Mouse (Mus musculus) small intestine, adult 2 months (tissue): ENCODE data around the gene Ntsr2.

Source experiments
- CTCF ChIP-seq: fragments of 200-500 bp; IDR thresholded peaks from 2 replicates; pipeline ENCODE4 v1.5.1; 2012; ENCODE audit warnings: low read depth, mild to moderate bottlenecking, control low read depth, inconsistent platforms, low read length, moderate library complexity, mixed read lengths; ENCODE audit not compliant: insufficient replicate concordance, insufficient read length; ENCODE audit errors: extremely low read depth
- POLR2A ChIP-seq: fragments of 200-500 bp; IDR thresholded peaks from 2 replicates; pipeline ENCODE4 v1.6.1; 2012; ENCODE audit warnings: low read depth, mild to moderate bottlenecking, control low read depth, inconsistent platforms, low read length, moderate library complexity

- TF ChIP-seq POLR2A (no peak), CTCF (no peak)
These were observed 4.9 kb upstream of the Ntsr2 start for GRCm38 (mm10) chr12:16648273-16648672.
